Mouse (Mus musculus) T-helper 17 cell (primary cell): ENCODE results near the gene Mapkapk3.

Experiments
- in situ Hi-C, 2 experiments: fragments of 300-600 bp; cut with MboI, MseI; formaldehyde crosslinking; loops; 1 replicate in 1 of 2; 2 replicates in 1 of 2; pipeline ENCODE4 v1.15.1; 2025; ENCODE audit warnings: high pct_unique_total_duplicates in 2 of 2

Gene Mapkapk3

DNA sequence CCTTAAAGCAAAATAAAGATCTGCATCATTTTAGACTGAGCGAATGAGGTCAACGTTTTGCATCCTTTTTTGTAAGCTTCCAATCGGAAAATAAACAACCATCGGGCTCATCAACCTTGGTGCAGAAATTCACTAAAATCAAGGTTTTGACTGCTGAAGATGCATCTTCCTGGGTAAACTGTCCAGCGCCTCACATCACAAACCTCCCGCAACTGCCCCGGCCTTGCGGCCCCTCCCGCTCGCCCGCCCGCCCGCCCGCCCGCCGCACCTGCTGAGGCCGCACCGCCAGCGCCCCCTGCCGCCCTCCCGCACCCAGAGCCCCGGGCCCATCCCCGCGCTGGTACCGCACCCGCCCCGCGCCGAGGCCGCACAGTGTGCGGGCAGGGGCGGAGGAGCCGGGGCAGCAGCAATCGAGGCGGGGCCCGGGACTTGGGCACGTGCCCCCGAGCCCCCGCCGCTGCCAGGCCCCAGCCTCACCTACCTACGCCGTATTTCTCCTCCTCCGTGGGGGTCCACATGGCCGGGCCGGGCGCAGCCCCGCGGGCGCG, 58.6 kb downstream of the Mapkapk3 start:
- in situ Hi-C loops: no loop called here

DNA sequence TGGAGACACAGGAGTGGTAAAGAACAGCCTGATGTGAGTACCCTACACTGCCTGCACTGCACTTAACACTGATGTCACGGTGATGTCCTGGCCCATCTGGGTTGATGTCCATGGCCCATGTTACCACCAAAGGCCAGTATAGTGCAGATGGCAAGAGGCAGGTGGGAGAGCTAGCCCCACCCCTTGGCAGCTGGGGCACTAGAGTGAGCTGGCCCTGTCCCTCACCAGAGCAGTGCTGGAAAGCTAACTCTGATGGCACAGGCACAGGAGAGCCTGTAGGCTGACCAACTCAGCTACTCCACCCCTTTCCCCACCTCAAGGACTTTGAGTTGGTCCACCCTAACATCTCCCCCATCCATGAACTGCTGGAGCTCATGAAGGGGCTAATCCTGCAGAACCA, 65.1 kb downstream of the Mapkapk3 start:
- in situ Hi-C loops: no loop called here
